Mouse (Mus musculus) B cell, adult 67 days (primary cell): ENCODE data around the gene Nrn1l. TPM values are rescaled to one million over a fixed set of nuclear protein-coding genes. Genes with fewer than 3 reads are reported as not detected.

Experiments used
- total RNA-seq, 2 experiments: library from RNA; stranded (reverse); gene quantifications; 4 replicates each; pipeline ENCODE4 v1.2.4; 2023

Gene Nrn1l
- 1 to 10 TPM in 1 of 2 experiments, not detected in 1; 1.3 TPM for total RNA-seq

GRCm38 (mm10) chr8:105893339-105893738 is at the start of gene Nrn1l:
Gene Nrn1l, plus strand, starts transcription at chr8:105893567.

GRCm38 (mm10) chr8:105853178-105853577 is 40.2 kb upstream of the Nrn1l start, which contains the start of gene Cenpt:
Gene Cenpt, minus strand, starts transcription at chr8:105853278.

GRCm38 (mm10) chr8:105854715-105855216 is 38.6 kb upstream of the Nrn1l start, which contains the start of gene Thap11:
Gene Thap11, plus strand, starts transcription at chr8:105855132.

GRCm38 (mm10) chr8:105860143-105860981 is 33.0 kb upstream of the Nrn1l start, which contains the start of gene Nutf2:
Gene Nutf2, plus strand, starts transcription at chr8:105860580.

GRCm38 (mm10) chr8:105880754-105881520 is 12.4 kb upstream of the Nrn1l start, which contains the start of gene Edc4:
Gene Edc4, plus strand, starts transcription at chr8:105880881.

GRCm38 (mm10) chr8:105900180-105900940 is 7.0 kb downstream of the Nrn1l start, which contains the start of gene Pskh1:
Gene Pskh1, plus strand, starts transcription at chr8:105900441.

GRCm38 (mm10) chr8:105933762-105934161 is 40.4 kb downstream of the Nrn1l start, which contains the start of gene Ctrl:
Gene Ctrl, minus strand, starts transcription at chr8:105933862.

GRCm38 (mm10) chr8:105938306-105938669 is 44.9 kb downstream of the Nrn1l start, which contains the start of gene Psmb10:
Gene Psmb10, minus strand, starts transcription at chr8:105938444.

GRCm38 (mm10) chr8:105943321-105943739 is 50.0 kb downstream of the Nrn1l start, which contains the start of gene Lcat:
Gene Lcat, minus strand, starts transcription at chr8:105943382.

Other genes starting within 250 kb of the Nrn1l start
- 100 to 1,000 TPM; 155 to 156 TPM for gene Carmil2, start 207.3 kb upstream of the Nrn1l start, total RNA-seq
- 10 to 100 TPM; 93.3 to 95.1 TPM for gene Acd, start 192.5 kb upstream of the Nrn1l start, total RNA-seq
- 10 to 100 TPM; 14.9 to 16.3 TPM for gene Pard6a, start 192.4 kb upstream of the Nrn1l start, total RNA-seq
- not detected for gene 4933405L10Rik, start 185.9 kb upstream of the Nrn1l start, total RNA-seq
- gene Enkd1, start 185.4 kb upstream of the Nrn1l start, total RNA-seq, result 1 to 10 TPM; 4.2 to 4.3 TPM
- 1 to 10 TPM; 4.1 to 6.5 TPM for gene Gfod2, start 134.9 kb upstream of the Nrn1l start, total RNA-seq
- 10 to 100 TPM; 36.8 to 38.6 TPM for gene Ranbp10, start 66.2 kb upstream of the Nrn1l start, total RNA-seq
- gene Tsnaxip1, start 65.8 kb upstream of the Nrn1l start, total RNA-seq, result 1 to 10 TPM; 1.4 to 1.6 TPM
- gene Cenpt, start 40.3 kb upstream of the Nrn1l start, total RNA-seq, result 10 to 100 TPM; 17.6 to 18.1 TPM
- 10 to 100 TPM; 17.1 to 19.7 TPM for gene Thap11, start 38.4 kb upstream of the Nrn1l start, total RNA-seq
- 10 to 100 TPM; 17.1 to 31.8 TPM for gene Nutf2, start 33.0 kb upstream of the Nrn1l start, total RNA-seq
- gene Edc4, start 12.7 kb upstream of the Nrn1l start, total RNA-seq, result 10 to 100 TPM; 75.9 to 79.6 TPM
- gene Pskh1, start 6.9 kb downstream of the Nrn1l start, total RNA-seq, result 10 to 100 TPM; 22.5 to 30.1 TPM
- 1 to 10 TPM; 2.0 to 3.5 TPM for gene Ctrl, start 40.3 kb downstream of the Nrn1l start, total RNA-seq
- 100 to 1,000 TPM; 141 to 157 TPM for gene Psmb10, start 44.9 kb downstream of the Nrn1l start, total RNA-seq
- gene Lcat, start 49.8 kb downstream of the Nrn1l start, total RNA-seq, result under 1 TPM in 1 of 2 experiments, not detected in 1; 0.67 TPM
- gene Slc12a4, start 72.5 kb downstream of the Nrn1l start, total RNA-seq, result 10 to 100 TPM; 13.7 to 16.2 TPM
- not detected for gene Dpep3, start 85.9 kb downstream of the Nrn1l start, total RNA-seq
- 10 to 100 TPM; 29.8 to 31.5 TPM for gene Dus2, start 97.8 kb downstream of the Nrn1l start, total RNA-seq
- gene Dpep2nb, start 112.4 kb downstream of the Nrn1l start, total RNA-seq, result not detected
- gene Ddx28, start 118.3 kb downstream of the Nrn1l start, total RNA-seq, result 10 to 100 TPM in 1 of 2 experiments, 1 to 10 TPM in 1; 8.0 to 10.7 TPM
- 100 to 1,000 TPM; 207 to 214 TPM for gene Nfatc3, start 165.3 kb downstream of the Nrn1l start, total RNA-seq
- gene Esrp2, start 243.4 kb downstream of the Nrn1l start, total RNA-seq, result not detected